Mouse (Mus musculus): ENCODE measurements around the gene Klhl3.

GRCm38 (mm10) chr13:58084396-58084795, 29.0 kb downstream of the Klhl3 start:
- TF ChIP-seq CTCF (IDR thresholded peaks at IDR 0.05; ENCODE audit: borderline replicate concordance, control insufficient read depth, extremely low read depth, insufficient read depth, low read length, poor library complexity), result no peak
- no peak for TF ChIP-seq POLR2A (IDR thresholded peaks at IDR 0.05; ENCODE audit: control insufficient read depth, extremely low read depth, insufficient read depth, low read length, poor library complexity)
